Mouse (Mus musculus): ENCODE measurements around the gene Arnt2. TPM values are rescaled to one million over a fixed set of nuclear protein-coding genes. Genes with fewer than 3 reads are reported as not detected.

Gene Arnt2
- total and polyA plus RNA-seq, 3 experiments, result 0.05 TPM; not detected in 2

GRCm38 (mm10) chr7:84336580-84336886, 73.4 kb downstream of the Arnt2 start:
- ATAC-seq (ENCODE audit: extremely low read depth, insufficient number of reproducible peaks, low FRiP score, poor library complexity, severe bottlenecking), result no peak
- no peaks in the 10 kb centered on the region for H3K4me1 ChIP-seq (ENCODE audit: insufficient read depth, low read depth, low read length)

GRCm38 (mm10) chr7:84335766-84336579, 74.0 kb downstream of the Arnt2 start:
- H3K9me3 ChIP-seq (replicated peaks), result no peaks in the 10 kb centered on the region
- no peaks in the 10 kb centered on the region for H3K27me3 ChIP-seq (ENCODE audit: insufficient read depth, low read length)
- TF ChIP-seq CTCF (IDR thresholded peaks at IDR 0.05; ENCODE audit: low read depth, low read length) (no peak), GATA1 (IDR thresholded peaks at IDR 0.05; ENCODE audit: borderline replicate concordance, low read length) (no peak), POLR2AphosphoS5 (IDR thresholded peaks at IDR 0.05; ENCODE audit: insufficient replicate concordance, low read depth, low read length) (no peak), TAL1 (conservative IDR thresholded peaks at IDR 0.05; ENCODE audit: low read depth, low read length) (no peak), GATA2 (IDR thresholded peaks at IDR 0.05; ENCODE audit: borderline replicate concordance, low read depth, low read length) (no peak)
- no peaks in the 10 kb centered on the region for H3K4me1 ChIP-seq (ENCODE audit: insufficient read depth, low read depth, low read length)
- no peak overlapping the region for H3K4me3 ChIP-seq (ENCODE audit: low read depth, low read length)
- DNase-seq (ENCODE audit: low spot score) (no peak), ATAC-seq (ENCODE audit: extremely low read depth, insufficient number of reproducible peaks, low FRiP score, poor library complexity, severe bottlenecking) (no peak)
- no peaks in the 10 kb centered on the region for H3K36me3 ChIP-seq (replicated peaks)

More at GRCm38 (mm10) chr7:84336580-84336886, 73.4 kb downstream of the Arnt2 start:
- Histone ChIP-seq H3K27me3 (ENCODE audit: insufficient read depth, low read length) (no peaks in the 10 kb centered on the region), H3K36me3 (replicated peaks) (no peaks in the 10 kb centered on the region), H3K4me3 (ENCODE audit: low read depth, low read length) (no peak overlapping the region), H3K9me3 (replicated peaks) (no peaks in the 10 kb centered on the region)
- no peak for DNase-seq (ENCODE audit: low spot score)
- TF ChIP-seq GATA2 (IDR thresholded peaks at IDR 0.05; ENCODE audit: borderline replicate concordance, low read depth, low read length) (no peak), CTCF (IDR thresholded peaks at IDR 0.05; ENCODE audit: low read depth, low read length) (no peak), POLR2AphosphoS5 (IDR thresholded peaks at IDR 0.05; ENCODE audit: insufficient replicate concordance, low read depth, low read length) (no peak), TAL1 (conservative IDR thresholded peaks at IDR 0.05; ENCODE audit: low read depth, low read length) (no peak), GATA1 (IDR thresholded peaks at IDR 0.05; ENCODE audit: borderline replicate concordance, low read length) (no peak)

GRCm38 (mm10) chr7:84333996-84334395, 76.0 kb downstream of the Arnt2 start:
- ATAC-seq (ENCODE audit: extremely low read depth, insufficient number of reproducible peaks, low FRiP score, poor library complexity, severe bottlenecking) (no peak), DNase-seq (ENCODE audit: low spot score) (no peak)
- Histone ChIP-seq H3K4me1 (ENCODE audit: insufficient read depth, low read depth, low read length) (no peaks in the 10 kb centered on the region), H3K27me3 (ENCODE audit: insufficient read depth, low read length) (no peaks in the 10 kb centered on the region), H3K36me3 (replicated peaks) (no peaks in the 10 kb centered on the region), H3K9me3 (replicated peaks) (no peaks in the 10 kb centered on the region), H3K4me3 (ENCODE audit: low read depth, low read length) (no peak overlapping the region)
- no peak for TF ChIP-seq GATA1 (IDR thresholded peaks at IDR 0.05; ENCODE audit: borderline replicate concordance, low read length)
- TF ChIP-seq TAL1 (conservative IDR thresholded peaks at IDR 0.05; ENCODE audit: low read depth, low read length), result no peak
- TF ChIP-seq POLR2AphosphoS5 (IDR thresholded peaks at IDR 0.05; ENCODE audit: insufficient replicate concordance, low read depth, low read length), result no peak
- TF ChIP-seq GATA2 (IDR thresholded peaks at IDR 0.05; ENCODE audit: borderline replicate concordance, low read depth, low read length), result no peak
- TF ChIP-seq CTCF (IDR thresholded peaks at IDR 0.05; ENCODE audit: low read depth, low read length), result no peak

GRCm38 (mm10) chr7:84332295-84333168, 77.4 kb downstream of the Arnt2 start:
- Histone ChIP-seq H3K4me1 (ENCODE audit: insufficient read depth, low read depth, low read length) (no peaks in the 10 kb centered on the region), H3K9me3 (replicated peaks) (no peaks in the 10 kb centered on the region), H3K36me3 (replicated peaks) (no peaks in the 10 kb centered on the region), H3K4me3 (ENCODE audit: low read depth, low read length) (no peak overlapping the region), H3K27me3 (ENCODE audit: insufficient read depth, low read length) (no peaks in the 10 kb centered on the region)
- DNase-seq (ENCODE audit: low spot score) (no peak), ATAC-seq (ENCODE audit: extremely low read depth, insufficient number of reproducible peaks, low FRiP score, poor library complexity, severe bottlenecking) (no peak)
- no peak for TF ChIP-seq CTCF (IDR thresholded peaks at IDR 0.05; ENCODE audit: low read depth, low read length)
- no peak for TF ChIP-seq GATA1 (IDR thresholded peaks at IDR 0.05; ENCODE audit: borderline replicate concordance, low read length)
- TF ChIP-seq GATA2 (IDR thresholded peaks at IDR 0.05; ENCODE audit: borderline replicate concordance, low read depth, low read length), result no peak
- no peak for TF ChIP-seq POLR2AphosphoS5 (IDR thresholded peaks at IDR 0.05; ENCODE audit: insufficient replicate concordance, low read depth, low read length)
- no peak for TF ChIP-seq TAL1 (conservative IDR thresholded peaks at IDR 0.05; ENCODE audit: low read depth, low read length)

GRCm38 (mm10) chr7:84329174-84329583, 80.8 kb downstream of the Arnt2 start:
- no peaks in the 10 kb centered on the region for H3K4me1 ChIP-seq (ENCODE audit: insufficient read depth, low read depth, low read length)
- no peaks in the 10 kb centered on the region for H3K27me3 ChIP-seq (ENCODE audit: insufficient read depth, low read length)
- no peak for TF ChIP-seq GATA1 (IDR thresholded peaks at IDR 0.05; ENCODE audit: borderline replicate concordance, low read length)
- no peak for TF ChIP-seq POLR2AphosphoS5 (IDR thresholded peaks at IDR 0.05; ENCODE audit: insufficient replicate concordance, low read depth, low read length)
- no peak overlapping the region for H3K4me3 ChIP-seq (ENCODE audit: low read depth, low read length)
- DNase-seq (ENCODE audit: low spot score) (no peak), ATAC-seq (ENCODE audit: extremely low read depth, insufficient number of reproducible peaks, low FRiP score, poor library complexity, severe bottlenecking) (no peak)
- no peaks in the 10 kb centered on the region for H3K36me3 ChIP-seq (replicated peaks)
- no peaks in the 10 kb centered on the region for H3K9me3 ChIP-seq (replicated peaks)

- H3K4me1 ChIP-seq (ENCODE audit: insufficient read depth, low read depth, low read length), result no peaks in the 10 kb centered on the region
- TF ChIP-seq GATA1 (IDR thresholded peaks at IDR 0.05; ENCODE audit: borderline replicate concordance, low read length) (no peak), GATA2 (IDR thresholded peaks at IDR 0.05; ENCODE audit: borderline replicate concordance, low read depth, low read length) (no peak), POLR2AphosphoS5 (IDR thresholded peaks at IDR 0.05; ENCODE audit: insufficient replicate concordance, low read depth, low read length) (no peak), TAL1 (conservative IDR thresholded peaks at IDR 0.05; ENCODE audit: low read depth, low read length) (no peak), CTCF (IDR thresholded peaks at IDR 0.05; ENCODE audit: low read depth, low read length) (no peak)
- H3K36me3 ChIP-seq (replicated peaks), result no peaks in the 10 kb centered on the region
- DNase-seq (ENCODE audit: low spot score) (no peak), ATAC-seq (ENCODE audit: extremely low read depth, insufficient number of reproducible peaks, low FRiP score, poor library complexity, severe bottlenecking) (no peak)
- H3K4me3 ChIP-seq (ENCODE audit: low read depth, low read length), result no peak overlapping the region
- no peaks in the 10 kb centered on the region for H3K9me3 ChIP-seq (replicated peaks)
- no peaks in the 10 kb centered on the region for H3K27me3 ChIP-seq (ENCODE audit: insufficient read depth, low read length)
Measured at GRCm38 (mm10) chr7:84328770-84329169, 81.2 kb downstream of the Arnt2 start.

Measured in G1E (cell line).